11 mouse cellular contexts compared by ENCODE assay signal in genomic region chr9:67404736-67405135, GRCm38 (mm10).
"Had no signal": no experiment of that assay in that cellular context is flagged by ENCODE, and none has a peak within 500 bp of the region (broad histone marks: within the 10 kb centered on the region; RNA-seq: fewer than 3 reads in every experiment).

No protein-coding gene starts in this region.

- ATAC-seq: liver, postnatal 0 days had no signal

- DNase-seq: kidney, adult 18-20 months; kidney, postnatal 10 days; kidney, postnatal 4 days; liver; liver, embryonic 13.5 days; liver, postnatal 0 days; lung, postnatal 14 days; midbrain, embryonic 14.5 days; retina, postnatal 1 day; right cerebral cortex, postnatal 4 days; spleen, adult 18-20 months had no signal
